Mouse (Mus musculus): ENCODE results near the gene E130116L18Rik.
"Not testable (repeated sequence)": the region's sequence is repeated elsewhere in the genome, so short reads cannot be mapped to it uniquely, and the experiment has no call there.

Gene E130116L18Rik

DNA sequence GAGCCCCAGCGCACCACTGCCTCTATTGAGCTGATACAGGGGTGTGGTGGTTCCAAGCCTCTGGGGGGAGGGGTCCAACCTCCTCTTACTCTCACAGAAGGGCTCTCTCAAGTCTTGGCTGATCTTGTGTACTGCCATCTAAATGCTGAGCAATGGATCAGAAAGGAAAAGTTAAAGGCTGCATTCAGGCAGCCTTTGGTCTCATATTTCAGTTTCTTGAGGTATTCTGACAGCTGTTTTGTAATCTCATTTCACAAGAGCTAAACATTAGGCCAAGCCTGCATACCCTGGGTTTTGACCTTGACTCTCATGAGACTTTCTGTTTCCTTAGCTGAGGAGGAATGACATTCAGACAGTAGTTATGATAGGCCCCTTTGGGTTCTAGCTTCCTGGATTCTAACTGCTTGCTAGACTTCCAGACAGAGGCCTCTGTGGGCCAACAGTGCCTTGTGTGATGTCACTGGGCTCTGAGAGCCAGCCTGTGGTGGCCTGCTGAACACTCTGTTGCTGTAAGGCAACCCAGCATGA is 41.9 kb downstream of the E130116L18Rik start, which contains the start of gene Galntl5:
Gene Galntl5 (plus strand): TSS at position 457 of the 528 bp plus-strand sequence.
- DNase-seq: no peak

DNA sequence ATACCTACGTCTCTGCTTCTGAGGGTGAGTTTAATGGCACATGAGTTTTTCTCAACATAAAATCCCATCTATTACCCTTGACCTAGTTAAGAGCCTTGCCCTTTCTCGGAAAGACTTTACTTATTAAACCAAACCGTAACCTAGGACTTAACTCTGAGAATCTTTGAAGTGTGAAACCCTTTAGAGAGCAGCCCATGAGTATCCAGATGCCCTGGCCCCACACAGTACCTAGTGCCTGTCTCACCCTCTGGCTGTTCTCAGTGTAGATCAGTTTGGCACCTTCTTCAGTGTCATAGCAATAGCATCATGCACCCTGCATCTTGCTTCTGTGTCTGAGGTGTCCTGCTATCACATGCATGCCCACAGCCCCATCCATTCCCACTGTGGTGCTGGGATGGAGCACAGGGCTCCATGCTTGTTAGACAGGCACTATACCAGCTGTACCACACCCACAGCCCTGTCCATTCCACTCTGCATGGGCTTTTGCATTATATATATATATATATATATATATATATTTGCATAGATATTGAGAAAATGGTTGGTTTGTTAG is 42.9 kb downstream of the E130116L18Rik start:
- DNase-seq: no peak

DNA sequence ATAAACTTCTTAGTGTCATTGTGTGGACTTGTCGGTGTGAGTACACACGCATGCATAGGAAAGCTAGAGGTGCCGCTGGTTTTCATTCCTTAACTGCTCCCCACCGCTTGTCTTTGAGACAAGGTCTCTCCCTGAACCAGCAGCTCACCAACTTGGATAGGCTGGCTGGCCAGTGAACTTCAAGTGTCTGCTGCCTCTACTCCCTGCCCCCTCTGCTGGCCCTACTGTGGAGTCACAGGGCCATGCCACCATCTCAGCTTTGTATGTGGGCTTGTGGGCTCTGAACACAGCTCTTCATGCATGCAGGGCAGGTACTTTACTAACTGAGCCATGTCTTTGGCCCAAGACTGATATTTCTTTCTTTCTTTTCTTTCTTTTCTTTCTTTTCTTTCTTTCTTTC is 43.7 kb downstream of the E130116L18Rik start:
- peak; percentile 11 to 27 for DNase-seq

DNA sequence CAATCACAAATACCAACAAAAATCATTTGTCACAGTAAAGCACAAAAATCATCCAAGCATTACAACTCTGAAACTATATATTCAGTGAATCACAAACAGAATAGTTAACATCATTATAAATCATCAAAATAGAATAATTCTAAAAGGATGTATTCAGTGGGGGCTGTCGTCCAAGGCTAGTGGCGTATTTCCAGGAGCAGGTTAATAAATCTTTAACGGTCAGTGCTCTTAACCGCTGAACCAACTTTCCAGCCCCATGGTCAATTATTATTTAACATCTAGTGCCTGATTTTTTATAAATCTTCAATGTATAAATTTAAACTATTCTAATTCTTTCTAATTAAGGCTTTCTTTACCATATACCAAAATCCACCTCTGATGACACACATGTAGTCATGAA is 44.4 kb downstream of the E130116L18Rik start:
- DNase-seq: not testable (repeated sequence)

DNA sequence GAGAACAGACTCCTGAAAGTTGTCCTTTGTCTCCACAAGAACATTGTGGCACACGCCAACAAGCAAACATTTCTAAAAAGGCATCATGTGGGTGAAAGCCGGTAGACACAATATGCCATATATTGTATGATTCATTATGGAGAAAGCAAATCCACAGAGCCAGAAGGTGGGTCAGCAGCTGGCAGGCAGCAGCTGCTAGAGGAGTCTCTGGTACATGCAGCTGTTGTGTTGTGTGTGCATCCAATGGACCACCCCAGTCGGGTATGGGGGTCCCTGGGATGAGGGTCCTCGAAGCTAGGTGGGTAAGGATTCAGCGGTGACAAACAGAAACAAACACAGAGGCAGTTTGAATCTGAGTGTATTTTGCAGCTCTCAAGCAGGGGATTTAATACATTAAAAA is 45.0 kb downstream of the E130116L18Rik start:
- DNase-seq: not testable (repeated sequence)
